Mouse (Mus musculus): ENCODE measurements around the gene Ada. TPM values are rescaled to one million over a fixed set of nuclear protein-coding genes. Genes with fewer than 3 reads are reported as not detected.
A peak's percentile ranks its signal among the peaks of the same experiment; 100 is the strongest.
"Not testable (repeated sequence)": the region's sequence is repeated elsewhere in the genome, so short reads cannot be mapped to it uniquely, and the experiment has no call there.

The Ada gene
- polyA plus RNA-seq, 1 experiment from 2014 or later: 10.0 TPM

GRCm38 (mm10) chr2:163689771-163690170 lies 60.3 kb downstream of the Ada start:
- Histone ChIP-seq H3K4me3 (no peak overlapping the region), H3K36me3 (no peaks in the 10 kb centered on the region), H3K4me1 (peaks cover 53% of the 10 kb centered on the region), H3K27ac (replicated peaks) (peak overlapping the region; percentile 81), H3K27me3 (ENCODE audit: low read depth, poor library complexity, severe bottlenecking) (no peaks in the 10 kb centered on the region), H3K9me3 (replicated peaks) (no peaks in the 10 kb centered on the region)
- 90% methylated on average over 3 of the region's 3 CpGs for WGBS
- no peak for DNase-seq (ENCODE audit: low spot score)

- not testable (repeated sequence) for H3K9me3 ChIP-seq (replicated peaks); H3K4me3 ChIP-seq; H3K36me3 ChIP-seq; DNase-seq (ENCODE audit: low spot score); H3K27ac ChIP-seq (replicated peaks); H3K27me3 ChIP-seq (ENCODE audit: low read depth, poor library complexity, severe bottlenecking)
- H3K4me1 ChIP-seq: peaks cover 45% of the 10 kb centered on the region
- WGBS: 100% methylated on average over 1 of the region's 1 CpGs
Observed at GRCm38 (mm10) chr2:163688377-163688776, 61.7 kb downstream of the Ada start.

- Histone ChIP-seq H3K9me3 (replicated peaks) (no peaks in the 10 kb centered on the region), H3K27ac (replicated peaks) (no peak overlapping the region), H3K36me3 (no peaks in the 10 kb centered on the region), H3K4me1 (peaks cover 35% of the 10 kb centered on the region), H3K4me3 (no peak overlapping the region), H3K27me3 (ENCODE audit: low read depth, poor library complexity, severe bottlenecking) (no peaks in the 10 kb centered on the region)
- WGBS: 86% methylated on average over 3 of the region's 3 CpGs
- DNase-seq (ENCODE audit: low spot score): no peak
Observed at GRCm38 (mm10) chr2:163686886-163687285, 63.2 kb downstream of the Ada start.

- DNase-seq (ENCODE audit: low spot score): no peak
- 87% methylated on average over 5 of the region's 5 CpGs for WGBS
Observed at GRCm38 (mm10) chr2:163686233-163686632, 63.8 kb downstream of the Ada start.

GRCm38 (mm10) chr2:163685761-163686200 lies 64.3 kb downstream of the Ada start:
- no peak overlapping the region for H3K4me3 ChIP-seq
- peaks cover 4% of the 10 kb centered on the region; the same call in 1 of the 2 replicates for H3K36me3 ChIP-seq
- H3K27ac ChIP-seq (replicated peaks): no peak overlapping the region
- H3K9me3 ChIP-seq (replicated peaks): no peaks in the 10 kb centered on the region
- peaks cover 27% of the 10 kb centered on the region for H3K4me1 ChIP-seq
- no peaks in the 10 kb centered on the region for H3K27me3 ChIP-seq (ENCODE audit: low read depth, poor library complexity, severe bottlenecking)
- DNase-seq (ENCODE audit: low spot score): no peak
- 86% methylated on average over 6 of the region's 6 CpGs for WGBS

More at GRCm38 (mm10) chr2:163686233-163686632, 63.8 kb downstream of the Ada start:
- no peak overlapping the region for H3K4me3 ChIP-seq
- H3K27me3 ChIP-seq (ENCODE audit: low read depth, poor library complexity, severe bottlenecking): no peaks in the 10 kb centered on the region
- H3K36me3 ChIP-seq: no peaks in the 10 kb centered on the region
- no peak overlapping the region for H3K27ac ChIP-seq (replicated peaks)
- no peaks in the 10 kb centered on the region for H3K9me3 ChIP-seq (replicated peaks)
- peaks cover 32% of the 10 kb centered on the region for H3K4me1 ChIP-seq

- H3K27ac ChIP-seq (replicated peaks): no peak overlapping the region
- DNase-seq (ENCODE audit: low spot score): no peak
- WGBS: 75% methylated on average over 4 of the region's 4 CpGs
- no peaks in the 10 kb centered on the region for H3K27me3 ChIP-seq (ENCODE audit: low read depth, poor library complexity, severe bottlenecking)
- H3K4me3 ChIP-seq: no peak overlapping the region
- H3K36me3 ChIP-seq: peaks cover 5% of the 10 kb centered on the region; the same call in 1 of the 2 replicates
- H3K4me1 ChIP-seq: peaks cover 22% of the 10 kb centered on the region
- no peaks in the 10 kb centered on the region for H3K9me3 ChIP-seq (replicated peaks)
Observed at GRCm38 (mm10) chr2:163685287-163685686, 64.8 kb downstream of the Ada start.

- no peak overlapping the region for H3K4me3 ChIP-seq
- WGBS: 89% methylated on average over 2 of the region's 2 CpGs
- no peaks in the 10 kb centered on the region for H3K9me3 ChIP-seq (replicated peaks)
- DNase-seq (ENCODE audit: low spot score): no peak
- peaks cover 5% of the 10 kb centered on the region; the same call in 1 of the 2 replicates for H3K36me3 ChIP-seq
- H3K27me3 ChIP-seq (ENCODE audit: low read depth, poor library complexity, severe bottlenecking): no peaks in the 10 kb centered on the region
- no peak overlapping the region for H3K27ac ChIP-seq (replicated peaks)
- peaks cover 12% of the 10 kb centered on the region for H3K4me1 ChIP-seq
Observed at GRCm38 (mm10) chr2:163682344-163682743, 67.7 kb downstream of the Ada start.

GRCm38 (mm10) chr2:163676745-163677144 lies 73.3 kb downstream of the Ada start:
- 97% methylated on average over 3 of the region's 3 CpGs for WGBS
- peaks cover 19% of the 10 kb centered on the region for H3K4me1 ChIP-seq
- no peaks in the 10 kb centered on the region for H3K27me3 ChIP-seq (ENCODE audit: low read depth, poor library complexity, severe bottlenecking)
- H3K9me3 ChIP-seq (replicated peaks): no peaks in the 10 kb centered on the region
- H3K27ac ChIP-seq (replicated peaks): no peak overlapping the region
- DNase-seq (ENCODE audit: low spot score): no peak
- no peak overlapping the region for H3K4me3 ChIP-seq
- H3K36me3 ChIP-seq: peaks cover 8% of the 10 kb centered on the region; the same call in 1 of the 2 replicates

Other genes starting within 250 kb of the Ada start
- 0.02 TPM in 1 of 2 replicates, not detected in the other for gene Hnf4a, start 243.4 kb downstream of the Ada start, polyA plus RNA-seq (2016; fragmentation: Nextera tagmentation; extraction: Ambion mirVana)
- 29.9 and 38.4 TPM in 2 replicates for gene Ttpal, start 147.9 kb downstream of the Ada start, polyA plus RNA-seq (2016; fragmentation: Nextera tagmentation; extraction: Ambion mirVana)
- 24.7 and 28.7 TPM in 2 replicates for gene Serinc3, start 105.1 kb downstream of the Ada start, polyA plus RNA-seq (2016; fragmentation: Nextera tagmentation; extraction: Ambion mirVana)
- gene Pkig, start 91.9 kb downstream of the Ada start, polyA plus RNA-seq (2016; fragmentation: Nextera tagmentation; extraction: Ambion mirVana): 163 and 190 TPM in 2 replicates
- gene Ccn5, start 70.6 kb upstream of the Ada start, polyA plus RNA-seq (2016; fragmentation: Nextera tagmentation; extraction: Ambion mirVana): 0.39 and 0.60 TPM in 2 replicates
- gene Kcnk15, start 103.4 kb upstream of the Ada start, polyA plus RNA-seq (2016; fragmentation: Nextera tagmentation; extraction: Ambion mirVana): not detected in 2 replicates
- gene Rims4, start 168.4 kb upstream of the Ada start, polyA plus RNA-seq (2016; fragmentation: Nextera tagmentation; extraction: Ambion mirVana): 0.98 and 2.1 TPM in 2 replicates
- 322 and 331 TPM in 2 replicates for gene Ywhab, start 244.7 kb upstream of the Ada start, polyA plus RNA-seq (2016; fragmentation: Nextera tagmentation; extraction: Ambion mirVana)

All from midbrain, embryonic 10.5 days (tissue).